Comparison of ENCODE assay signal across 10 mouse cellular contexts in genomic region chr7:76941531-76941930, GRCm38 (mm10).
DNase-seq lines count a peak whose midpoint lies in the region; ATAC-seq lines count a peak whose summit lies in the region.
"Had no signal": no experiment of that assay in that cellular context is flagged by ENCODE, and none has a peak within 500 bp of the region (broad histone marks: within the 10 kb centered on the region; RNA-seq: fewer than 3 reads in every experiment).

No protein-coding gene starts in this region.

- no peaks in the 10 kb centered on the region for H3K9me3 ChIP-seq in forebrain, embryonic 14.5 days (replicated peaks; ENCODE audit: control insufficient read depth, low read length)
- H3K9me3 ChIP-seq in forebrain, embryonic 10.5 days = no peaks in the 10 kb centered on the region
- no peaks in the 10 kb centered on the region for H3K9me3 ChIP-seq in midbrain, embryonic 14.5 days (ENCODE audit: control insufficient read depth, low read length)
- H3K9me3 ChIP-seq in midbrain, embryonic 13.5 days = no peaks in the 10 kb centered on the region
- H3K9me3 ChIP-seq in neural tube, embryonic 15.5 days (replicated peaks) = no peaks in the 10 kb centered on the region
- H3K9me3 ChIP-seq: heart, embryonic 13.5 days had no signal

- no peak overlapping the region for H3K4me2 ChIP-seq in forebrain, embryonic 14.5 days (ENCODE audit: low read length)
- H3K4me2 ChIP-seq in midbrain, embryonic 14.5 days (ENCODE audit: low read length) = no peak overlapping the region
- H3K4me2 ChIP-seq in midbrain, embryonic 13.5 days (replicated peaks) = no peak overlapping the region
- no peak overlapping the region for H3K4me2 ChIP-seq in neural tube, embryonic 15.5 days
- H3K4me2 ChIP-seq: heart, embryonic 13.5 days had no signal

- no peaks in the 10 kb centered on the region for H3K36me3 ChIP-seq in forebrain, embryonic 14.5 days (ENCODE audit: control insufficient read depth, insufficient read depth, low read length)
- H3K36me3 ChIP-seq in forebrain, embryonic 10.5 days (replicated peaks) = no peaks in the 10 kb centered on the region
- no peaks in the 10 kb centered on the region for H3K36me3 ChIP-seq in midbrain, embryonic 14.5 days (ENCODE audit: control insufficient read depth, insufficient read depth, low read length)
- H3K36me3 ChIP-seq in midbrain, embryonic 13.5 days = no peaks in the 10 kb centered on the region
- no peaks in the 10 kb centered on the region for H3K36me3 ChIP-seq in neural tube, embryonic 15.5 days
- H3K36me3 ChIP-seq: heart, embryonic 13.5 days had no signal

- no peaks in the 10 kb centered on the region for H3K27me3 ChIP-seq in forebrain, embryonic 14.5 days (replicated peaks; ENCODE audit: control insufficient read depth, insufficient read depth, low read length)
- no peaks in the 10 kb centered on the region for H3K27me3 ChIP-seq in forebrain, embryonic 10.5 days (ENCODE audit: poor library complexity, severe bottlenecking)
- H3K27me3 ChIP-seq in midbrain, embryonic 14.5 days (ENCODE audit: control insufficient read depth, insufficient read depth, low read length) = no peaks in the 10 kb centered on the region
- H3K27me3 ChIP-seq in midbrain, embryonic 13.5 days = no peaks in the 10 kb centered on the region
- H3K27me3 ChIP-seq in neural tube, embryonic 15.5 days (replicated peaks) = no peaks in the 10 kb centered on the region
- H3K27me3 ChIP-seq: heart, embryonic 13.5 days had no signal

- no peaks in the 10 kb centered on the region for H3K4me1 ChIP-seq in forebrain, embryonic 14.5 days (ENCODE audit: control insufficient read depth, insufficient read depth, low read length)
- H3K4me1 ChIP-seq in forebrain, embryonic 10.5 days = peaks cover 6% of the 10 kb centered on the region; the same call in 1 of the 2 replicates
- no peaks in the 10 kb centered on the region for H3K4me1 ChIP-seq in midbrain, embryonic 14.5 days (ENCODE audit: control insufficient read depth, insufficient read depth, low read length)
- no peaks in the 10 kb centered on the region for H3K4me1 ChIP-seq in midbrain, embryonic 13.5 days (replicated peaks)
- H3K4me1 ChIP-seq in neural tube, embryonic 15.5 days = no peaks in the 10 kb centered on the region
- H3K4me1 ChIP-seq: heart, embryonic 13.5 days had no signal

- H3K4me3 ChIP-seq in forebrain, embryonic 14.5 days (ENCODE audit: low read depth, low read length) = no peak overlapping the region
- H3K4me3 ChIP-seq in forebrain, embryonic 10.5 days = no peak overlapping the region
- no peak overlapping the region for H3K4me3 ChIP-seq in midbrain, embryonic 14.5 days (replicated peaks; ENCODE audit: low read depth, low read length)
- H3K4me3 ChIP-seq in midbrain, embryonic 13.5 days (replicated peaks) = no peak overlapping the region
- H3K4me3 ChIP-seq in neural tube, embryonic 15.5 days (replicated peaks) = no peak overlapping the region
- H3K4me3 ChIP-seq: heart, embryonic 13.5 days had no signal

- peak; percentile 49 for DNase-seq in forebrain, embryonic 14.5 days (ENCODE audit: low spot score)
- no peak for DNase-seq in forebrain, embryonic 10.5 days (ENCODE audit: extremely low spot score, low spot score)
- peak; percentile 46 for DNase-seq in midbrain, embryonic 14.5 days
- peak; percentile 13 for DNase-seq in adrenal gland, postnatal 25 days
- DNase-seq in heart, postnatal 36 days = peak; percentile 9 to 11
- peak; percentile 61 for DNase-seq in lung, postnatal 10 days

- no peak for ATAC-seq in forebrain, embryonic 14.5 days
- no peak for ATAC-seq in midbrain, embryonic 14.5 days (ENCODE audit: low FRiP score, low TSS enrichment)
- no peak for ATAC-seq in midbrain, embryonic 13.5 days
- ATAC-seq in neural tube, embryonic 15.5 days (ENCODE audit: low FRiP score) = no peak

- intact Hi-C loops in heart, postnatal 36 days (cut with DNase I) = loop anchor here (1.0 to 2.0 kb wide), 2 partner anchors 548 to 1031 kb away; no protein-coding TSS in a partner anchor

- H3K27ac ChIP-seq in forebrain, embryonic 14.5 days (ENCODE audit: low read depth, low read length) = no peak overlapping the region
- H3K27ac ChIP-seq in forebrain, embryonic 10.5 days = no peak overlapping the region
- H3K27ac ChIP-seq in midbrain, embryonic 14.5 days (replicated peaks; ENCODE audit: low read depth, low read length) = no peak overlapping the region
- H3K27ac ChIP-seq in midbrain, embryonic 13.5 days = no peak overlapping the region
- H3K27ac ChIP-seq in neural tube, embryonic 15.5 days (replicated peaks) = no peak overlapping the region
- H3K27ac ChIP-seq: heart, embryonic 13.5 days; macrophage had no signal

- no peak overlapping the region for H3K9ac ChIP-seq in forebrain, embryonic 14.5 days (ENCODE audit: low read length)
- no peak overlapping the region for H3K9ac ChIP-seq in midbrain, embryonic 14.5 days (replicated peaks; ENCODE audit: low read length)
- H3K9ac ChIP-seq in midbrain, embryonic 13.5 days (replicated peaks) = no peak overlapping the region
- no peak overlapping the region for H3K9ac ChIP-seq in neural tube, embryonic 15.5 days (replicated peaks)
- H3K9ac ChIP-seq: heart, embryonic 13.5 days had no signal
